In the genomic region with DNA sequence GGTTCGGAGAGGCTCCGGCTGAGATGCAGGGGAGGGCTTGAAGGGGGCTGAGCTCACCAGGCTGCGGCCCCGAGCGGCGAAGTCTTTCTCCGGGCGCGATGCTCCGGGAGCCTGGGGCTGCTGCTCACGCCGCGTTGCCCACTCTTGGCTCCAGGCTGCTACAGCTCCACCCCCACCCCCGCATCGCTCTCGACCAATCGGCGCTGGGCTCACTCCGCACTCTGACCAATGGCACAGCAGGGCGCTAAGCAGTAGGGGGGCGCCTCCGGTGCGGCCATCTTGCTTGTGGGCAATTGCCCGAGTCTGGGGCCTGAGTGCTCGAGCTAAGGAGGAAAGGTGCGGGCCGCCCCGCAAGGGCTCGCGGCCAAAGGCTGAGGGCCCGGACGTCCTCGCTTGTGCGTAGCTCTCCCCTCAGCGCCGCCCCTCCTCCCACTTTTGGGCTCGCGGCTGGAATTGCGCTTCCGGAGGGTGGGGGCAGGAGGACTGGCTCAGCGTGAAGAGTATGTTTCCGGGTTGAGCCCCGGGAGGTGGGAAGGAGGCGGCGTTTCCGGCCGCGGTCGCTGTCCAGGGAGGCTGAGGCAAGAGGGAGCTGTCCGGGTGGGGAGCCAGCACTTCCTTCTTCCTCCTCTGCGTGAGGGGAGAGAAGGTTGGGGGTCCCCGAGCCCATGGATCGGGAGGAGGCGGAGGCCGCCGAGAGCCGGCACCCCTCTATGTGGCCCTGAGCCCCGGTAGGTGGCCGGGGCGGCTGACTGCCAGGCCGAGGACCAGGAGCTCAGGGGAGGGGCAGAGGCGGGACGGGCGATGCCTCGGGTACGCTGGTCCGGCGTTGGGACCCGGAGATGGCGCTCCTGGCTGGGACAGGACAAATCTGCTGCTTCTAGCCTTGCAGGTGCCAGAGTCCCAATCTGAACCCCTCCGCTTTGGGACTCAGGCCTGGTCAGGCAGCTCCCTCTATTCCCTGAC, we compare ENCODE assay signal across 8 mouse cellular contexts. TPM values are rescaled to one million over a fixed set of nuclear protein-coding genes. Genes with fewer than 3 reads are reported as not detected.
DNase-seq lines count a peak whose midpoint lies in the region; ATAC-seq and TF ChIP-seq lines count a peak whose summit lies in the region.

Ncdn (minus strand) TSS at position 171 of the 963 bp plus-strand sequence.
AU040320 (plus strand) TSS at position 277 of the 963 bp plus-strand sequence.

- peak within 1 kb of the TSS; percentile 94 for H3K4me3 ChIP-seq in bone marrow macrophage, adult 2 months (ENCODE audit: insufficient read depth, low read length)
- H3K4me3 ChIP-seq in embryonic fibroblast, embryonic 13.5 days (ENCODE audit: insufficient read depth, low read length): peak within 1 kb of the TSS; percentile 84
- peak within 1 kb of the TSS; percentile 88 for H3K4me3 ChIP-seq in heart, embryonic 10.5 days
- peak within 1 kb of the TSS; percentile 88 for H3K4me3 ChIP-seq in kidney, embryonic 16.5 days (ENCODE audit: low read length)
- H3K4me3 ChIP-seq in liver, adult 2 months (ENCODE audit: insufficient read depth, low read depth, low read length): peak within 1 kb of the TSS; percentile 82
- H3K4me3 ChIP-seq in myocyte: peak within 1 kb of the TSS; percentile 81

- TF ChIP-seq POLR2A in bone marrow macrophage, adult 2 months (IDR thresholded peaks at IDR 0.05; ENCODE audit: borderline replicate concordance, low read depth, low read length): no peak
- peak; percentile 85 for TF ChIP-seq POLR2A in embryonic fibroblast, embryonic 13.5 days (IDR thresholded peaks at IDR 0.05; ENCODE audit: low read depth, low read length)
- peak; percentile 42 for TF ChIP-seq POLR2A in liver, adult 2 months (IDR thresholded peaks at IDR 0.05; ENCODE audit: extremely low read depth, insufficient read depth, low read length)
- TF ChIP-seq POLR2A in myocyte (IDR thresholded peaks at IDR 0.05; ENCODE audit: insufficient read length, low read depth): peak; percentile 94

- DNase-seq in A20 (ENCODE audit: low read depth, low spot score): peak; percentile 98
- DNase-seq in heart, embryonic 10.5 days (ENCODE audit: low spot score): peak; percentile 99
- peak; percentile 82 for DNase-seq in liver, adult 2 months (ENCODE audit: extremely low read depth, low read depth, low spot score)
- peak; percentile 97 for DNase-seq in splenic B cell, adult 2 months (ENCODE audit: low read depth, low spot score)

- no peaks in the 10 kb centered on the region for H3K9me3 ChIP-seq in heart, embryonic 10.5 days
- no peaks in the 10 kb centered on the region for H3K9me3 ChIP-seq in kidney, embryonic 16.5 days (ENCODE audit: low read length)

- ATAC-seq in kidney, embryonic 16.5 days (ENCODE audit: low FRiP score, low TSS enrichment): peak; percentile 99

- H3K4me2 ChIP-seq in kidney, embryonic 16.5 days (replicated peaks; ENCODE audit: low read depth, low read length): peak within 1 kb of the TSS; percentile 92
- peak within 1 kb of the TSS; percentile 95 for H3K4me2 ChIP-seq in myocyte (ENCODE audit: low read depth)

- no peaks in the 10 kb centered on the region for H3K4me1 ChIP-seq in bone marrow macrophage, adult 2 months (ENCODE audit: control insufficient read depth, insufficient read depth, low read length)
- peaks cover 3% of the 10 kb centered on the region; the same call in 1 of the 2 replicates for H3K4me1 ChIP-seq in embryonic fibroblast, embryonic 13.5 days (ENCODE audit: control insufficient read depth, insufficient read depth, low read length)
- H3K4me1 ChIP-seq in heart, embryonic 10.5 days: peaks cover 45% of the 10 kb centered on the region
- H3K4me1 ChIP-seq in kidney, embryonic 16.5 days (ENCODE audit: insufficient read depth, low read length): peaks cover 22% of the 10 kb centered on the region
- H3K4me1 ChIP-seq in liver, adult 2 months (ENCODE audit: control insufficient read depth, insufficient read depth, low read length): peaks cover 6% of the 10 kb centered on the region

- H3ac ChIP-seq in myocyte (ENCODE audit: control insufficient read depth, insufficient read length): peak within 1 kb of the TSS; percentile 47

- TF ChIP-seq CTCF in bone marrow macrophage, adult 2 months (IDR thresholded peaks at IDR 0.05; ENCODE audit: low read depth, low read length): no peak
- TF ChIP-seq CTCF in embryonic fibroblast, embryonic 13.5 days (IDR thresholded peaks at IDR 0.05; ENCODE audit: borderline replicate concordance, insufficient read depth, low read length): no peak
- no peak for TF ChIP-seq CTCF in liver, adult 2 months (IDR thresholded peaks at IDR 0.05; ENCODE audit: low read depth, low read length)

- H3K79me2 ChIP-seq in liver, adult 2 months (ENCODE audit: control insufficient read depth, insufficient read depth, low read length): peaks cover 5% of the 10 kb centered on the region; the same call in 1 of the 2 replicates
- peaks cover 4% of the 10 kb centered on the region for H3K79me2 ChIP-seq in myocyte (ENCODE audit: control insufficient read depth, insufficient read depth)

- peaks cover 39% of the 10 kb centered on the region for H3K36me3 ChIP-seq in heart, embryonic 10.5 days
- H3K36me3 ChIP-seq in kidney, embryonic 16.5 days (ENCODE audit: insufficient read depth, low read length): peaks cover 21% of the 10 kb centered on the region
- peaks cover 5% of the 10 kb centered on the region; the same call in 1 of the 2 replicates for H3K36me3 ChIP-seq in liver, adult 2 months (ENCODE audit: control insufficient read depth, insufficient read depth, low read length)
- H3K36me3 ChIP-seq in myocyte (ENCODE audit: control insufficient read depth, insufficient read depth): peaks cover 5% of the 10 kb centered on the region
- H3K36me3 ChIP-seq in splenic B cell, adult 2 months (ENCODE audit: control insufficient read depth, insufficient read depth, low read length, poor library complexity, severe bottlenecking): peaks cover 1% of the 10 kb centered on the region; the same call in 1 of the 2 replicates

- peak within 1 kb of the TSS; percentile 92 for H3K9ac ChIP-seq in kidney, embryonic 16.5 days (replicated peaks; ENCODE audit: low read length)
- peak within 1 kb of the TSS; percentile 88 for H3K9ac ChIP-seq in liver, adult 2 months (ENCODE audit: low read depth, low read length)

- no peaks in the 10 kb centered on the region for H3K27me3 ChIP-seq in heart, embryonic 10.5 days (ENCODE audit: insufficient read depth, poor library complexity, severe bottlenecking)
- no peaks in the 10 kb centered on the region for H3K27me3 ChIP-seq in kidney, embryonic 16.5 days (ENCODE audit: insufficient read depth, low read length)
- no peaks in the 10 kb centered on the region for H3K27me3 ChIP-seq in liver, adult 2 months (ENCODE audit: control insufficient read depth, insufficient read depth, low read length)
- no peaks in the 10 kb centered on the region for H3K27me3 ChIP-seq in myocyte (ENCODE audit: control insufficient read depth, insufficient read depth, insufficient read length)
- no peaks in the 10 kb centered on the region for H3K27me3 ChIP-seq in splenic B cell, adult 2 months (ENCODE audit: control insufficient read depth, insufficient read depth, low read length, poor library complexity, severe bottlenecking)

- peak within 1 kb of the TSS; percentile 92 for H3K27ac ChIP-seq in bone marrow macrophage, adult 2 months (ENCODE audit: insufficient read depth, low read depth, low read length)
- H3K27ac ChIP-seq in embryonic fibroblast, embryonic 13.5 days (ENCODE audit: insufficient read depth, low read length): peak within 1 kb of the TSS; percentile 96
- peak within 1 kb of the TSS; percentile 96 for H3K27ac ChIP-seq in heart, embryonic 10.5 days
- H3K27ac ChIP-seq in kidney, embryonic 16.5 days (ENCODE audit: low read length): peak within 1 kb of the TSS; percentile 98
- H3K27ac ChIP-seq in liver, adult 2 months (replicated peaks; ENCODE audit: insufficient read depth, low read depth, low read length): peak within 1 kb of the TSS; percentile 90

- WGBS in heart, embryonic 10.5 days: under 1% methylated on average over 71 of the region's 71 CpGs
- under 1% methylated on average over 65 of the region's 71 CpGs for WGBS in kidney, embryonic 16.5 days
- WGBS in liver, adult 2 months: 1% methylated on average over 71 of the region's 71 CpGs

TF ChIP-seq in myocyte, 11 proteins besides CTCF, POLR2A, EP300 and RAD21:
- peak; percentile 22 for TF ChIP-seq SRF (IDR thresholded peaks at IDR 0.05; ENCODE audit: control insufficient read depth, insufficient read length, low read depth)
- TF ChIP-seq MYOG (IDR thresholded peaks at IDR 0.05; ENCODE audit: control insufficient read depth in 1 of 3, insufficient read depth in 1 of 3, insufficient read length in 2 of 3, low read depth in 2 of 3): no peak
- TF ChIP-seq TCF3 (IDR thresholded peaks at IDR 0.05; ENCODE audit: insufficient read length, low read depth): no peak
- no peak for TF ChIP-seq MYOD1 (IDR thresholded peaks at IDR 0.05; ENCODE audit: control insufficient read depth in 1 of 3, insufficient read length in 2 of 3, low read depth in 2 of 3)
- peak; percentile 75 for TF ChIP-seq REST (IDR thresholded peaks at IDR 0.05; ENCODE audit: insufficient read depth, insufficient read length)
- TF ChIP-seq POLR2AphosphoS2 (IDR thresholded peaks at IDR 0.05; ENCODE audit: insufficient read length, low read depth): peak; percentile 89
TF ChIP-seq in myocyte: peak in this region for 3.

RNA-seq across cellular contexts. Expression of gene Ncdn, which starts in this region (rescaled TPM):
- polyA plus RNA-seq in bone marrow macrophage, adult 2 months (2012; ENCODE audit: insufficient read depth, insufficient read length, missing spikeins): 10.8 and 13.1 TPM in 2 replicates
- polyA plus RNA-seq in embryonic fibroblast, embryonic 13.5 days (2011; ENCODE audit: insufficient read length, low read depth, missing spikeins): 16.7 and 18.3 TPM in 2 replicates
- 27.0 and 31.6 TPM in 2 replicates for polyA plus RNA-seq in heart, embryonic 10.5 days (2016; fragmentation: Nextera tagmentation; extraction: Ambion mirVana)
- 28.8 and 33.0 TPM in 2 replicates for polyA plus RNA-seq in kidney, embryonic 16.5 days (2015; fragmentation: Nextera tagmentation; extraction: Ambion mirVana)
- 2.4 and 4.2 TPM in 2 replicates for total RNA-seq in liver, adult 2 months (2014; rRNA removed)
- 10.0 and 12.8 TPM in 2 replicates for polyA plus RNA-seq in liver, adult 2 months (2012; rRNA removed)
- 25.8 TPM for polyA plus RNA-seq in myocyte (2012; fragmentation: generic; extraction: Trizol)

RNA-seq across cellular contexts. Expression of gene AU040320, which starts in this region (rescaled TPM):
- polyA plus RNA-seq in bone marrow macrophage, adult 2 months (2012; ENCODE audit: insufficient read depth, insufficient read length, missing spikeins): 25.3 and 30.6 TPM in 2 replicates
- polyA plus RNA-seq in embryonic fibroblast, embryonic 13.5 days (2011; ENCODE audit: insufficient read length, low read depth, missing spikeins): 21.6 and 30.6 TPM in 2 replicates
- polyA plus RNA-seq in heart, embryonic 10.5 days (2016; fragmentation: Nextera tagmentation; extraction: Ambion mirVana): 19.8 and 30.4 TPM in 2 replicates
- 25.4 and 25.6 TPM in 2 replicates for polyA plus RNA-seq in kidney, embryonic 16.5 days (2015; fragmentation: Nextera tagmentation; extraction: Ambion mirVana)
- total RNA-seq in liver, adult 2 months (2014; rRNA removed): 8.9 and 12.8 TPM in 2 replicates
- polyA plus RNA-seq in liver, adult 2 months (2012; rRNA removed): 13.0 and 13.7 TPM in 2 replicates
- polyA plus RNA-seq in myocyte (2012; fragmentation: generic; extraction: Trizol): 56.6 TPM

Comparison
In these comparisons a context has a peak if more than half of its experiments do, and no peak if none do; other contexts are left out.
1. Peak in every context shown above with its lines: DNase-seq, ATAC-seq, H3K4me3 ChIP-seq and H3K27ac ChIP-seq.